Mouse (Mus musculus) brain, embryonic 18.5 days (tissue): ENCODE results near the gene Brd3.

Experiments
- DNase-seq: peaks from one replicate; pipeline ENCODE4 v3.0.0-alpha.2; 2012; ENCODE audit warnings: low read depth, low spot score

Gene Brd3

GRCm38 (mm10) chr2:27426855-27427457 is 80.5 kb downstream of the Brd3 start, which contains the start of gene Vav2:
Gene Vav2, minus strand, starts transcription at chr2:27427033.
- peak; percentile 71 for DNase-seq

DNA sequence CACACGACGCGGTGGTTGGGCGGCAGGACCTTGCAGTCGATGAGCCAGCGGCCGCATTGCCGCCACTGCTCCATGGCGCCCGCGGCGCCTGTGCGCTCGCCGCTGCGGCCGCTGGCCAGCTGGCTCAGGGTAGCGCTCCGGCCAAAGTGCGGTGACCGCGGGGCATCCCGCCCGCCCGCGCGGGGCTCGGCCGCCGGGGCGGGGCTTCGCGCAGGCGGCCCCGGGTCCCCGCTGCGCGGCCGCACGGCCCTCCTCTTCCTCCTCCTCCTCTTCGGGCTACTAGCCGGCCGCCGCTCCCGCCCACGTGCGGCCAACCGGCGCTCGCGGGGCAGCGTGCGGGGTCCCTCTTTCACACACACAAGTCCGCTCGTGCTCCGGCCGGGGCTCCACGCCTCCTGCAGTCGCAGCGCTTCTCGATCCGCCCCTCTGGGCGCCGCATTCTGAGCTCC is 81.0 kb downstream of the Brd3 start:
- no peak for DNase-seq

DNA sequence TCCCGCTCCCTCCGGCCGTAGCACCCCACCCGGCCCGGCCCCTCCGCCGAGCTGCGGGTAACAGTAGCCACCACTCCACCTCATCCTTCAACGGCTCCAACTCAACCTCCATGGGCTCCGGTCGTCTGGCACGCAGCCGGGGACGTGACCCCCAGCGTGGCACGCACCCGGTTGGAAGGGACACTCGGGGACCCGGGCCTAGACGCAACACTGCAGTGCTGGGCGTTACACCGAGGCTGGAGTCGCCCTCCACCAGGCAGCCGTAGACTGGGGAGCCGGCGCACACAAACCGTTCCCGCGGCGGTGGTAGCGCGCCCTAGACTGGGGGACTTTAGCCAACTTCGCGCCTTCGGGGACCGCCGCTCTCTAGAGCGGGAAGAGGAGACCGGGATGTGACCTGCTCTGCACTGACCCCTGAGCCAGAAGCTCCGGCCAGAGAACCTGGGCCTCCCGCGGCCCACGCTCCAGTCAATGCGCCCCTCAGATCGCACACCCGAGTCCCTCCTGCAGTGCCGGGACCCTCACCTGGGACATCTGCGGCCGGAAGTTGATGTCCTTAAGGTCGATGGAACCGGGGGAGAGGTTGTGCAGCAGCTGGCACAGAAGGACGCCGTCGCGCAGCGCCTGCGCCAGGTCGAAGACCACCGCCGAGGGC is 81.6 kb downstream of the Brd3 start:
- no peak for DNase-seq

DNA sequence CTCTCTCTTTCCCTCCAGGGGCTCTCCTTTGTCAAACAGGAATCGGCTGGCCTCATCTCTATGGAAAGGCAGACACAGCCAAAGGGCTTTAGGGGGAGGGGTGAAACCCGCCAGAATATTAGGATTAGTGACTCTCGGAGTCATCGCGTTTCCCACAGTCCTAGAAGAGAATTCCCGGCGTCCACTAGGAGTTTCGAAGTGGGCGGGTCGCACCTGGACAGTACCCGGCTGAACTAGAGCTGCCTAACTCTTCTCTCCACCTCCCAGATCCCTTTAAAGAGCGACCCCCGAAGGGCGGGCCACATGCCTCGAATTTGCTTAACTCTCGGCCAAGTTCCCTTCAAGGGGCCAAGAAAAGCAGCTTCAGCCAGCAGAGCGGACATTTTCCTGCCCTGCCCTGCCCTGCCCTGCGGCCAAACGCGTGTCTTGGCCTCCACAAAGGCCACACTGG is 82.3 kb downstream of the Brd3 start:
- DNase-seq: no peak

DNA sequence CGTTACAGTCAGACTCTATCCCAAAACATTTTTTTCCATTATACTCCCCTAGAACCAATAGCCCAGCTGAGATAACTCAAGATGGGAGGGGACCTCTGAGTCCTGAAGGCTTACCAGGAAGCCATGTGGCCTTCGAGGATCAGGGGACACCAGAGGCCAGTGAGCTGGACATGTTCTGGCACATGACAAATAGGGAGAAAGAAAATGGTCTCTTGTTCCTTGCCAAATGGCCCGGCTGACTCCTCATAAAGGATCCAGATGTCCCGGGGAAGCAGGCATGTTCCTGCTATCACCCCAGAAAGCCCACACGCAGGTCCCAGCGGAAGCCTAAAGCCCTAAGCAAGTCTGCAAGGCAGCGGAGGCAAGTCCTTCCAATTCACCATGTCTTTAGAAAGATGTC is 83.9 kb downstream of the Brd3 start:
- DNase-seq: no peak

DNA sequence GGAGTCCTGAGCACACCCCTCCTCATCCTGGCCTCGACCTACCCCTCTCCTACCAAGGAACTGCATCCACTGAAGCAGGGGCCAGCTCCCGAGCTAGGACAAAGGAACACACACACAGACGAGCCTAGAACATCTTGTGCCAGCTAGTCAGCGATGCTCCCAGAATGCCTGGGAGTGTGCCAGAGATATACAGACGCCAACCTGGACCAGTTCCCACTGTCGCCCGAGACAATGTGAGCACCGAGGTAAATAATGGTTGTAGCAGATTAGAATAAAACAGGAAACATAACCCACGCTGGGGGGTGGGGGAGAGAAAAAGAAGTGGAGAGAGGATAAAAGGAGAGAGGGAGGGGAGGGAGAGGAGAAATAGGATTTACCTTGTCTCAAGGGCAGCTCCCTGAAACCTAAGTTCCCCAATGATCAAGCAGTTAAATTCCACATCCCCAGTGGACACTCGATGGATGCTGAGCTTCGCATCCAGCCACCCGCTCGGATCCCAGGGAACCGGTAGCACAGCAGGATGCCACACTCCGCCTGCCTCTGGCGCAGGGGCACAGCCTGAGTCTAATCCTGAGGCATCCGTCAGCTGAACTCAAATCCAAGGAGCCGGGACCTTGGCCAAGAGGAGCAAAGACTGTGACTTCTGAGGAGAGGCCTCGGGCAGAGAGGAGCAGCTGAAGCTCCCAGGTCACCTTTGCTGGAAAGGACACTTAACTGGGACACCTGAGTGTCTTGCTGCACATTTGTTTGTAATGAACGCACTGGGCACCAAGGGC is 86.0 kb downstream of the Brd3 start:
- no peak for DNase-seq

GRCm38 (mm10) chr2:27418577-27419070 is 88.8 kb downstream of the Brd3 start:
- DNase-seq: no peak

GRCm38 (mm10) chr2:27417648-27418153 is 89.8 kb downstream of the Brd3 start:
- no peak for DNase-seq

DNA sequence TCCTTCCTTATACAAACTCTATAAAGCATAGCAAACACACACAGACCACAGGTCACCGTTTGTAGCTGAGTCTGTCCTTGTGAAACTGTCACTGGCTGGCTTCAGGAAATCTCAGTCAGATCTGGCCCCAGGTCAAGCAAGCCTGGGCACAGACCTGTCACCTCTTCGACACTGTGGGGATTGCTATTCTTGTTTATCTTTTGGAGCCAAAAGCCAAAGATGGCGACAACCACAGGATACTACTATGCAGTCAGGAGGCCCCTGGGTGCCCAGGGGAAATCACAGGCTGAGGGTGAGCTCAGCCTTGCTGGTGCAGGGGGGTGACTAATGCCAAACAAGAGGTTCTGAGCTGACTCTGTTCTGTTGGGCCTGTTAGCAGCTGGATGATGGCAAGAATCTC is 91.0 kb downstream of the Brd3 start:
- DNase-seq: no peak

DNA sequence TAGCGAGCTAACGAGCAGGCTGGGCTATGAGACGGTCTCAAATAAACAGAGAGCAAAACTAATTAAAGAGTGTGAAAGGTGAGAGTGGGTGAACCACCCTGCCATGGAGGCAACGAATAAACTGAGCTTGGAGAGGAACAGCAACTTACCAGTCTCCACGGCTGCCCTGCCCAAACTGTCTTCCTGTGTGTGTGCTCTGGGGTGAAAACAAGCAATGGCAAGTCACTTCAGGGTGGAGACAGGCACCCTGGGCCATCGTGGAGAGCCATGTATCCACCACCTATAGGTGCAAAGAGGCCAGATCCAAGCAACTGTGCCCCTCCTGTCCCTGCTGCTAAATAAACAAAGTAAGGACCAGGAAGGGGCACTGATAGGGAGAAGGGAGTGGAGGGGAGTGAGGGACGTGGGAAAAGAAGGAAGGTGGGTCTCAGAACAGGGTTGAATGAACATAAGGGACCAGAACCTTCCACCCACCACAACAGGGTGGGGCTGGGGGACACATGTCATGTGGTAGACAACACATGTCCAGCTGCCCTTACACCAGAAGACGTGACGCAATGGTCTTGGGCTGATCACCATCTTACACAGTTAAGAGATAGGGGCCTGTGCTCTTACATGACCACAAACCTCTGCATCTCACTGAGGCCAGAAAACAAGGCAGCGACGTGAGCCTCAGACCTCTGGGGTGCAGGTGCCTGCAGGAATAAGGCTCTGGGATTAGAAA is 92.2 kb downstream of the Brd3 start:
- no peak for DNase-seq

DNA sequence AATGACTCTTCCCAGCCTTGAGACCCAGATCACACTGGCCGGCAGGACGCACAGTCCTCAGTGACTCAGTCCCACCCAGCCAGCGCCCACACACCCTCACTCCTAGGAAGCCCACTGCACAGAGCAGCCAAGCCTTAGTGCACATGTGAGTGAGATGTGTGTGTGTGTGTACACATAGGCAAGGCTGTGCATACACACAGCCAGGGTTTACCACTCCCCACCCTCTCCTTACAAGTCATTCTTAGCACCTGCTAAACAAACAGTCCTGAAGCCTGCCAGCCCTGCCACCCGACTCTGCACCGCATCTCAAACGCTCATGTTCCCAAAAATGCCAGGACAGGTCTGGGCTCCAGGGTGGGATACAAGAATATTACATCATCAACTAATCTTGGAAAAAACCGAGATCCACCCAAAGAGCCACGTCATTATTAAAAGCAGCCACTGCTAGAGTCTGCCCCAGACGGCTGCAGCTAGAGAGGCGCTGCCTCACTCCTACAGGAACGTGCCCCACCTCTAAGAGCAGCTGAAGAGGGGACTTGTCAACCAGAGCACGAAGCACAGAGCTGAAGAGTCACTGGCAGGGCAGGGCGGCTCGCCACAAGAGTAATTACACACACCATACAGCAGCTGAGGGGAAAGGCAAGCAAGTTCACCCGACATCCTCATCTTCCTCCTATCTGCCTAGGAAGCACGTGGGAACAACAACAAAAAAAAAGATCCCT is 93.4 kb downstream of the Brd3 start:
- DNase-seq: no peak

- no peak for DNase-seq
Measured at GRCm38 (mm10) chr2:27413582-27413935, 93.9 kb downstream of the Brd3 start.

DNA sequence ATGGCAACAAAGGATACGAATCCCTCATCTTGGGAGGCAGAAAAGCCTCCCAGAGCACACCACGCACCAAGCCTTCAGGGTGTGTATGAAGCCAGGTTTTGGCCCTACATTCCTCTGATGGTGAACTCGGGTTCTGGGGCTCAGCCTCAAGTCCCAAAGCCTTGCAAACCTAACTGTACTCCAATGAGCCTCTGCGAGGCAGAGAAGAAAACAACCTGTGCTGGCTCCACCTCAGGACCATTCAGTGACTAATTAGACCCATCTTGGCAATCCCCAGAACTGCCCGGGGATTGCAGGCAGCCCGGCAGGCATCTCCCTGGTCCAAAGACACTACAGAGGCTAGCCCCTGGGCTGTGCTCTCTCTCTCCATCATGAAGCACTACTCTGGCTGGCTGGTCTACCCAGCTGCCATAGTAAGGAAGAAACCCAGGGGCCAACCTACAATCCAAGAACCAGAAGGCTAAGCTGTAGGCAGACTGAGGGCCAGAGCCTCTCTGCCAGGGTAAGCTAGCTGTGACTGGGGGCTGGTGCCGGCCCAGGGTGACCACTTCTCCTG is 95.1 kb downstream of the Brd3 start:
- no peak for DNase-seq

DNA sequence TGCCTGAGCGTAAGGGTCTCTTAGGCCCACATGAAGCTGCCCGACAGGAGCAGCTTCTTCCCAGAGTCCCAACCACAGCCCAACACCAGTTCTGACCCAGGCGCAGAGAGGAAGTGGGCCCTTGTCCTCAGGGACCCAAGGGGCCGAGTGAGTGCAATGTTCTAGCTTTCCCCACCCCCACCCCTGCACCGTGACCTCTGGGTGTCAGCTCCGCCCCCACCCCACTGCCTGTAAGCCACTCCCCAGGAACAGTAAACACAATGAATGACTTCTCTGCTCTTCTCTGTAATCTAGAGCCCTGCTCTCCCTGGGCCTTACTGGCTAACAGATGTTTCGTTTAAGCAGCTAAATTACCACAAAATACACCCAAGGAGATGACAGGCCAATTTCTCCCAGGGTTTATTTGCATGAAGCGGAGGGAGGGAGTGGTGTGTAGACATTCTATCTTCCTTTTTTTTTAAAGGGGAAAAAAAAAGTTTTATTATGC is 95.7 kb downstream of the Brd3 start:
- DNase-seq: no peak

DNA sequence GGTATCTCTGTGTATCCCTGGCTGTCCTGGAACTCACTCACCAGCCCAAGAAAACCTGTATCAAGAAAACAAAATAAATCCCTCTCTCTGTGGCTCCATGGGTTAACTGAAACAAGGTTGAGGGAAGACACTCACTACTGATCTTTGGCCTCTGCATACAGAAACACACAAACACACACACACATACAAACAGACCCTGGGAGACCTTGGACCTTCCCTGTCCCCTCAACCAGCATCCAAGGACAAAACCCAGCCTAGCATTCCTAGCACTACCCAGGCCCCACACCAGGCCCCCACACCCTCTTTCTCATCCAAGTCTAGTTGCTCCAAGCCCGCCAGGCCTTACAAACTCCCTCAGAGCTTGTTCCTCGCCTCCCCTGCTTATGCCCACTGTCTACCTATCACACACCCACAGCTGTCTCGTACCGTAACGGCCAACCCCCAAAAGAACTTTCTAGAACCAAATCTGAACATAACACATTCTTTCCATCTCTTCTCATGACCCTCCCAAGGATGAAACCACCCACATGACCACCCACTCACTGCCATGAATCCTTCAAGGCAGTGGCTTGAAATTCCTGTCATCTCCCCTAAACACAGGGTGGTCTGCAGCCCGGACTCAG is 96.8 kb downstream of the Brd3 start:
- DNase-seq: no peak

DNA sequence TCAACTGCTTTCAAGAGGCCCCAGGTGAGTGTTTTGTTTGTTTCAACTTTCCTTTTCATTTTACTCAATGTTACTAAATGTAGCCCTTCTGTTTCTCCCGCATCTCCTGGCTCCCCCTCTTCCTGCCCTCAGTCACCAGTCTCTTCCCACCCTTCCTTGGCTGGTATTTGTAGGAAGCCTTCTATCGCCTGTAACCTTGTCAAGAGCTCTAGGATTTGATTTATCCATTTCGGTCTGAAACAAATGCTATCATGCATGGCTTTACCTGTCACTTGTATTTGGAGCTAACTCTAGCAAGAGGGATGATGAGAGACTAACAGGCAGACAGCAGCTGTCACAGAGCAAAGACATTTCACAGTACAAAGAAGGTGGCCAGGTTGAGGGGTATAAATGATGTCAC is 99.3 kb downstream of the Brd3 start:
- DNase-seq: no peak

GRCm38 (mm10) chr2:27406928-27407327 is 100.5 kb downstream of the Brd3 start:
- no peak for DNase-seq

- DNase-seq: no peak
Measured at GRCm38 (mm10) chr2:27405094-27405884, 102.2 kb downstream of the Brd3 start.

DNA sequence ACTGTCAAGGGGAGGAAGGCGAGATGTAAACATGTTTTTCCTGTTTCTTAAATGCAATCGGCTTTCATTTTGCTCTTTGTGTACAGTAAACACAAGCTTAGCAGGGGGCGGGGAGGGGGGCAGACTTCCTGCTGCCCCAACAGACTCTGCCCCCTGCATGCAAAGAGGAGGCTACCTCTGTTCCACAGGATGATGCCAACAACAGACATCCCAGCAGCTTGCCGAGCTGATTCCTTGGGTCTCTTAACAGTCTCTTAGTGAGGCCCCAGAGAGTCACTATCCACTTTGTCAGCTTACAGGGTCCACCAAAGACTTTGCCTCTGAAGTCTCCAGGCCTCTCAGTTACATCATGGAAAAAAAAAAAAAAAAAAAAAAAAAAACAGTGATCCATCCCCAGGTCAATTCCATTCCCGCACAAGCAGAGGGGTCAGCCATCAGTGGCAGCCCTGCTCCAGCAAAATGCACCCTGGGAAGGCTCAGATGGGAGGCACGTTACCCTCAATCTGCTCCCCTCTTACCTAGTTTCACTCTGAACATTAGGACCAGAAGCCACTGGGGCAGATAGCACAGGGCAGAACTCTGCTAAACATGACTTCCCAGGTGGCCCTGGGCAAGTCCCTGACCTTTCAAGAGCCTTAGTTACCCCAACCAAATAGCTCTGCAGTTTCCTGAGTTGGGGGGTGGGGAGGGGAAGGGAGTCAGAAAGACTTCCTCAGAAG is 102.9 kb downstream of the Brd3 start:
- no peak for DNase-seq
